Mouse (Mus musculus) hindbrain, embryonic 14.5 days (tissue): ENCODE measurements around the gene Soat2. TPM values are rescaled to one million over a fixed set of nuclear protein-coding genes. Genes with fewer than 3 reads are reported as not detected.
A peak's percentile ranks its signal among the peaks of the same experiment; 100 is the strongest.

Source experiments
- ATAC-seq: fragments of 200-750 bp; cut with Nextera tagmentation; 2 replicates; pipeline ENCODE4 v1.8.0; 2017; ENCODE audit warnings: moderate number of reproducible peaks, mild to moderate bottlenecking, moderate TSS enrichment, moderate library complexity; ENCODE audit not compliant: low FRiP score
- DNase-seq: peaks from one replicate; pipeline ENCODE4 v3.0.0-alpha.2; 2015; ENCODE audit warnings: low spot score
- H3K27ac ChIP-seq: fragments of 300-500 bp; sonication (generic); 2 replicates; pipeline ENCODE4 v1.5.1; 2014; ENCODE audit warnings: mild to moderate bottlenecking, moderate library complexity
- H3K27me3 ChIP-seq: fragments of 300-500 bp; sonication (generic); 2 replicates; pipeline ENCODE4 v1.6.1; 2014; ENCODE audit warnings: mild to moderate bottlenecking, low read length, mixed read lengths; ENCODE audit not compliant: control insufficient read depth, insufficient read depth
- H3K36me3 ChIP-seq: fragments of 300-500 bp; sonication (generic); replicated peaks from 2 replicates; pipeline ENCODE4 v1.6.1; 2014; ENCODE audit not compliant: control insufficient read depth, insufficient read depth
- H3K4me1 ChIP-seq: fragments of 300-500 bp; sonication (generic); replicated peaks from 2 replicates; pipeline ENCODE4 v1.6.1; 2014; ENCODE audit warnings: antibody characterized with exemption, low read length, mixed read lengths; ENCODE audit not compliant: control insufficient read depth, insufficient read depth
- H3K4me2 ChIP-seq: fragments of 300-500 bp; sonication (generic); replicated peaks from 2 replicates; pipeline ENCODE4 v1.6.1; 2014; ENCODE audit warnings: mild to moderate bottlenecking, moderate library complexity
- H3K4me3 ChIP-seq: fragments of 300-500 bp; sonication (generic); replicated peaks from 2 replicates; pipeline ENCODE4 v1.5.1; 2014; ENCODE audit warnings: mild to moderate bottlenecking, low read length
- H3K9ac ChIP-seq: fragments of 300-500 bp; sonication (generic); 2 replicates; pipeline ENCODE4 v1.6.1; 2014
- H3K9me3 ChIP-seq: fragments of 300-500 bp; sonication (generic); 2 replicates; pipeline ENCODE4 v1.6.1; 2016; ENCODE audit warnings: low read length; ENCODE audit not compliant: control insufficient read depth
- WGBS: fragments of 180-500 bp; shearing (Covaris S2); extraction: QIAGEN DNeasy Blood & Tissue Kit; methylation state at CpG from one replicate; pipeline ENCODE4 v1.1.7; 2014; 5-methylcytosine and 5-hydroxymethylcytosine counted together
- polyA plus RNA-seq: library from polyadenylated mRNA; unstranded; fragments of >200 nt; fragmentation: Nextera tagmentation; extraction: Ambion mirVana; gene quantifications from 2 replicates; pipeline ENCODE4 v1.2.1, GENCODE M21; 2014

Gene Soat2
- polyA plus RNA-seq, 1 experiment from 2014 or later = not detected

DNA sequence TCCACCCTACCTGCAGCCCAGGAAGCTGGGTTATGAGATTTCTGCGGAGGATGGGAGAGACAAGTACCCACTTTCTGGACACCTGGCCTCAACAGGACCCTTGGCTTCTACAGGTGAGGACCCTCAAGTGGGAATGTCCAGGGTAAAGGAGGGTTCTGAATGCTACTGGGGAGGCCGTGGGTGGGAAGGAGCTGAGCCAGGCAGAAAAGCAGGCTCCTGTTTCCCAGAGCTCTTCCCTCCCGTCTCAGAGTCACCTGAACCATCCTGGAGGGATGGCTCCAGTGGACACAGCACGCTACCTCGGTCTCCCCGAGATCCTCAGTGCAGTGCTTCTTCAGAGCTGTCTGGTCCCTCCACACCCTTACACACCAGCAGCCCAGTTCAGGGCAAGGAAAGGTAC lies 38.1 kb upstream of the Soat2 start:
- ATAC-seq (no peak), DNase-seq (no peak)
- peaks cover 14% of the 10 kb centered on the region for H3K36me3 ChIP-seq
- H3K4me2 ChIP-seq = no peak overlapping the region
- peaks cover 8% of the 10 kb centered on the region for H3K27me3 ChIP-seq
- no peak overlapping the region for H3K27ac ChIP-seq
- H3K4me3 ChIP-seq = no peak overlapping the region
- H3K9ac ChIP-seq = no peak overlapping the region
- H3K9me3 ChIP-seq = no peaks in the 10 kb centered on the region
- peaks cover 12% of the 10 kb centered on the region; the same call in 1 of the 2 replicates for H3K4me1 ChIP-seq
- WGBS = 90% methylated on average over 6 of the region's 6 CpGs

DNA sequence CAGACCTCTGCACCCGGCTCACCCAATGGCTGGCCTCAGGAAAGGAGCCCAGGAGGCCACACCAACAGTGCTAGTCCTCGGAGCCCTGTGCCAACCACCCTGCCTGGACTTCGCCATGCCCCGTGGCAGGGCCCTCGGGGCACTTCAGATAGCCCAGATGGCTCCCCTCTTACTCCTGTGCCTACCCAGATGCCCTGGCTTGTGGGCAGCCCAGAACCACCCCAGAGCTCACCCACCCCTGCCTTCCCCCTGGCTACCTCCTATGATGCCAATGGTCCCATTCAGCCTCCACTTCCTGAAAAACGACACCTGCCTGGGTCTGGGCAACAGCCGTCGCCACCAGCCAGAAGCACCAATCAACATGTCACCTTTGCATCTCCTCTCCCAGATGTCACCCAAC lies 37.5 kb upstream of the Soat2 start:
- WGBS = 87% methylated on average over 8 of the region's 8 CpGs
- H3K27me3 ChIP-seq = peaks cover 2% of the 10 kb centered on the region
- H3K9me3 ChIP-seq = no peaks in the 10 kb centered on the region
- H3K4me3 ChIP-seq = no peak overlapping the region
- peaks cover 20% of the 10 kb centered on the region for H3K36me3 ChIP-seq
- no peak overlapping the region for H3K4me2 ChIP-seq
- H3K9ac ChIP-seq = no peak overlapping the region
- H3K27ac ChIP-seq = no peak overlapping the region
- no peak for ATAC-seq
- 0 out of 2 replicates have a peak, but pooled peaks cover 6% of the 10 kb centered on the region for H3K4me1 ChIP-seq
- no peak for DNase-seq

- Histone ChIP-seq H3K4me2 (no peak overlapping the region), H3K9me3 (no peaks in the 10 kb centered on the region), H3K4me1 (0 out of 2 replicates have a peak, but pooled peaks cover 3% of the 10 kb centered on the region), H3K27ac (no peak overlapping the region), H3K9ac (no peak overlapping the region), H3K27me3 (no peaks in the 10 kb centered on the region), H3K4me3 (no peak overlapping the region), H3K36me3 (peaks cover 29% of the 10 kb centered on the region)
- DNase-seq (no peak), ATAC-seq (no peak)
- WGBS = 76% methylated on average over 4 of the region's 4 CpGs
Measured at GRCm38 (mm10) chr15:102113674-102114073, 36.7 kb upstream of the Soat2 start.

- H3K9me3 ChIP-seq = no peaks in the 10 kb centered on the region
- 0 out of 2 replicates have a peak, but pooled peaks cover 3% of the 10 kb centered on the region for H3K4me1 ChIP-seq
- no peak for DNase-seq
- no peak overlapping the region for H3K9ac ChIP-seq
- H3K27ac ChIP-seq = no peak overlapping the region
- H3K4me2 ChIP-seq = no peak overlapping the region
- no peak overlapping the region for H3K4me3 ChIP-seq
- WGBS = 84% methylated on average over 7 of the region's 7 CpGs
- no peak for ATAC-seq
- no peaks in the 10 kb centered on the region for H3K27me3 ChIP-seq
- peaks cover 40% of the 10 kb centered on the region for H3K36me3 ChIP-seq
Measured at GRCm38 (mm10) chr15:102114651-102115260, 35.6 kb upstream of the Soat2 start.

GRCm38 (mm10) chr15:102115731-102116231 lies 34.5 kb upstream of the Soat2 start:
- ATAC-seq = no peak
- no peak overlapping the region for H3K4me2 ChIP-seq
- no peaks in the 10 kb centered on the region for H3K9me3 ChIP-seq
- no peak overlapping the region for H3K4me3 ChIP-seq
- peaks cover 45% of the 10 kb centered on the region for H3K36me3 ChIP-seq
- H3K27me3 ChIP-seq = no peaks in the 10 kb centered on the region
- H3K27ac ChIP-seq = peak overlapping the region; percentile 75; the same call in 1 of the 2 replicates
- DNase-seq = no peak
- H3K9ac ChIP-seq = no peak overlapping the region
- 0 out of 2 replicates have a peak, but pooled peaks cover 3% of the 10 kb centered on the region for H3K4me1 ChIP-seq
- WGBS = 70% methylated on average over 9 of the region's 9 CpGs

GRCm38 (mm10) chr15:102116753-102117415 lies 33.4 kb upstream of the Soat2 start:
- WGBS = 66% methylated on average over 11 of the region's 11 CpGs
- Histone ChIP-seq H3K36me3 (peaks cover 56% of the 10 kb centered on the region), H3K4me1 (0 out of 2 replicates have a peak, but pooled peaks cover 3% of the 10 kb centered on the region), H3K9ac (no peak overlapping the region), H3K4me2 (no peak overlapping the region), H3K27me3 (no peaks in the 10 kb centered on the region), H3K27ac (peak overlapping the region; percentile 75), H3K4me3 (no peak overlapping the region), H3K9me3 (no peaks in the 10 kb centered on the region)
- peak; percentile 78 for ATAC-seq
- peak; percentile 63 for DNase-seq

DNA sequence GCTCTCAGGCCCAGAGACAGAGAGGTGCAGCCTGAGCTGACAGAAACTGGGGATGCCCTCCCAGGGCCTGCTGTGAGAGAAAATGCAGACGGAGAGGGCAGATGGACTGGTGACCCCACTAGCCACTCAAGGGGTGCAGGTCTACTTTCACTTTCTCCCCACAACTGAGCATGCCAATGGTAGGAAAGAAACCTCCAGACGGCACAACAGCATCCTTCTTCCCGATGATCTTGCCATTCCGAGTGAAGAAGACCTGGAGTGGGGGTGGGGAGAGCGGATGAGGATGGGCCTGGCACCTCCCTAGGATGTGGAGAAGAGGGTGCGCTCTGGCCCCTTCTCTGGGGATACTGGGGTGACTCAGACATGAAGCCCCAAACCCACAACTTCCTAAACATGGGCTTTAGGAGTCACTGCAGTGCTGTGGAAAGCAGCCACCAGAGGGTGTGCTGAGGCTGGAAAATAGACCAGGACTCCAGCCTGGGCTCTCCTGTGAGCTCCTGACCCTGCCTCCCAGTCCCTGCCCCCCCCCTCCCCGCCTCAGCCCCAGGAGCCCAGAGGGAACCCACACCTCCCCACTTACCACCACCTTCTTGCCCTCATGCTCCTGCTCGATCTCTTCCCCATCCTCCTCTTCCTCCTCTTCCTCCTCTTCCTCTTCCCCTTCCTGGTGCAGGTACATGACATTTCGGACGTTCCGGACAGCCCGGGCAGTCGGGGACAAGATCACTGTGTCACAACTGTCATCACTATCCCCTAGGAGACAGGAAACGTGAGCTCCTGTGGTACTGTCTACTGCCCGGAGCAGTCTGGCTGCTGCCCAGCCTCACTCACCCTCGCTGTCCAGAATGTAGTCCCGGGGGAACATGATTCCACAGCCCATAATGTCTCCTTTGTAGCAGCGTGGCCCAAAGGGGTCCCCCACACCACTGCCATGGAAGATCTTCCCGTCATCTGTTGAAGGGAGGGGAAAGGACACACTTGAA lies 32.6 kb upstream of the Soat2 start:
- Histone ChIP-seq H3K9ac (no peak overlapping the region), H3K27ac (peak overlapping the region; percentile 75), H3K36me3 (peaks cover 63% of the 10 kb centered on the region), H3K4me1 (0 out of 2 replicates have a peak, but pooled peaks cover 3% of the 10 kb centered on the region), H3K4me3 (no peak overlapping the region), H3K27me3 (no peaks in the 10 kb centered on the region), H3K4me2 (no peak overlapping the region), H3K9me3 (no peaks in the 10 kb centered on the region)
- WGBS = 71% methylated on average over 19 of the region's 19 CpGs
- DNase-seq (no peak), ATAC-seq (no peak)

DNA sequence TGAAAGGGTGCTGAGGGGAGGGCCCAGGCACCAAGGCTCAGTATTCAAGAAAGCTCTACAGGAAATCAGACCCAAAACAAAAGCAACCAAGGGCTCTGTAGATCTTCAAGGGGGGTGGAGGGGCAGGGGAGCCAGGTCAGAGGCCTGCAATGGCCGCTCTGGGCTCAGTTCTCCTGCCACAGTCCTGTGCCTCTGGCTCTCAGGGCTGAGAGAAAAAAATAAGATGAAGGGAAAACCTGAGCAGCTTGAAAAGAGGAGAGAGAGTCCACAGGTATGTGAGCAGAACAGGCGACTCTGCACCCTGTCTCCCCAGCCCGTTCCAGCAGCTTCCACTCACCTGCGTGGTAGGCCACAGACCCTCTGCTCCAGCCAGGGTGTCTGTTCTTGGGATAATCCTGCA lies 31.7 kb upstream of the Soat2 start:
- DNase-seq (no peak), ATAC-seq (no peak)
- 85% methylated on average over 4 of the region's 4 CpGs for WGBS
- H3K4me3 ChIP-seq = no peak overlapping the region
- no peak overlapping the region for H3K4me2 ChIP-seq
- H3K9ac ChIP-seq = no peak overlapping the region
- H3K27ac ChIP-seq = peak overlapping the region; percentile 29; the same call in 1 of the 2 replicates
- H3K27me3 ChIP-seq = no peaks in the 10 kb centered on the region
- H3K9me3 ChIP-seq = no peaks in the 10 kb centered on the region
- H3K36me3 ChIP-seq = peaks cover 69% of the 10 kb centered on the region
- H3K4me1 ChIP-seq = 0 out of 2 replicates have a peak, but pooled peaks cover 3% of the 10 kb centered on the region
